Mouse (Mus musculus) liver (tissue): ENCODE measurements around the gene Wdr38.

ENCODE experiments used
- DNase-seq: peaks from one replicate; pipeline ENCODE4 v3.0.0-alpha.2; 2020; ENCODE audit warnings: mixed read lengths

Gene Wdr38

GRCm38 (mm10) chr2:38997386-38998374 lies at the start of gene Wdr38:
Gene Wdr38, plus strand, starts transcription at chr2:38997476.
- DNase-seq, result peak; percentile 89

- no peak for DNase-seq
Observed at GRCm38 (mm10) chr2:38947566-38947965, 49.7 kb upstream of the Wdr38 start.

GRCm38 (mm10) chr2:38950281-38950719 lies 47.0 kb upstream of the Wdr38 start:
- DNase-seq, result peak; percentile 62

GRCm38 (mm10) chr2:38953152-38953883 lies 44.0 kb upstream of the Wdr38 start:
- no peak for DNase-seq

GRCm38 (mm10) chr2:38956062-38956461 lies 41.2 kb upstream of the Wdr38 start:
- DNase-seq, result no peak

- no peak for DNase-seq
Observed at GRCm38 (mm10) chr2:38957671-38958223, 39.5 kb upstream of the Wdr38 start.

- no peak for DNase-seq
Observed at GRCm38 (mm10) chr2:38964198-38964597, 33.1 kb upstream of the Wdr38 start.

- no peak for DNase-seq
Observed at GRCm38 (mm10) chr2:38969650-38970049, 27.6 kb upstream of the Wdr38 start.

- DNase-seq, result peak; percentile 78
Observed at GRCm38 (mm10) chr2:38970057-38970456, 27.2 kb upstream of the Wdr38 start.

- no peak for DNase-seq
Observed at GRCm38 (mm10) chr2:38973223-38973622, 24.1 kb upstream of the Wdr38 start.

GRCm38 (mm10) chr2:38973701-38974100 lies 23.6 kb upstream of the Wdr38 start:
- DNase-seq, result no peak

- DNase-seq, result no peak
Observed at GRCm38 (mm10) chr2:38974171-38974570, 23.1 kb upstream of the Wdr38 start.

- no peak for DNase-seq
Observed at GRCm38 (mm10) chr2:38975181-38975580, 22.1 kb upstream of the Wdr38 start.

GRCm38 (mm10) chr2:38975941-38976805 lies 21.1 kb upstream of the Wdr38 start:
- DNase-seq, result no peak

- DNase-seq, result no peak
Observed at GRCm38 (mm10) chr2:38977837-38978236, 19.4 kb upstream of the Wdr38 start.

GRCm38 (mm10) chr2:38983456-38983855 lies 13.8 kb upstream of the Wdr38 start:
- DNase-seq, result no peak

- no peak for DNase-seq
Observed at GRCm38 (mm10) chr2:38986580-38986979, 10.7 kb upstream of the Wdr38 start.

- no peak for DNase-seq
Observed at GRCm38 (mm10) chr2:38987371-38987770, 9.9 kb upstream of the Wdr38 start.

- no peak for DNase-seq
Observed at GRCm38 (mm10) chr2:38987803-38988510, 9.3 kb upstream of the Wdr38 start.

- peak; percentile 28 for DNase-seq
Observed at GRCm38 (mm10) chr2:38988929-38989328, 8.3 kb upstream of the Wdr38 start.

- DNase-seq, result no peak
Observed at GRCm38 (mm10) chr2:38992004-38992403, 5.3 kb upstream of the Wdr38 start.

GRCm38 (mm10) chr2:38992452-38992851 lies 4.8 kb upstream of the Wdr38 start:
- DNase-seq, result no peak
